Mouse (Mus musculus): ENCODE results near the gene Smlr1. TPM values are rescaled to one million over a fixed set of nuclear protein-coding genes. Genes with fewer than 3 reads are reported as not detected.
A peak's percentile ranks its signal among the peaks of the same experiment; 100 is the strongest.

The Smlr1 gene
- polyA plus RNA-seq, 1 experiment, result 29.6 TPM

DNA sequence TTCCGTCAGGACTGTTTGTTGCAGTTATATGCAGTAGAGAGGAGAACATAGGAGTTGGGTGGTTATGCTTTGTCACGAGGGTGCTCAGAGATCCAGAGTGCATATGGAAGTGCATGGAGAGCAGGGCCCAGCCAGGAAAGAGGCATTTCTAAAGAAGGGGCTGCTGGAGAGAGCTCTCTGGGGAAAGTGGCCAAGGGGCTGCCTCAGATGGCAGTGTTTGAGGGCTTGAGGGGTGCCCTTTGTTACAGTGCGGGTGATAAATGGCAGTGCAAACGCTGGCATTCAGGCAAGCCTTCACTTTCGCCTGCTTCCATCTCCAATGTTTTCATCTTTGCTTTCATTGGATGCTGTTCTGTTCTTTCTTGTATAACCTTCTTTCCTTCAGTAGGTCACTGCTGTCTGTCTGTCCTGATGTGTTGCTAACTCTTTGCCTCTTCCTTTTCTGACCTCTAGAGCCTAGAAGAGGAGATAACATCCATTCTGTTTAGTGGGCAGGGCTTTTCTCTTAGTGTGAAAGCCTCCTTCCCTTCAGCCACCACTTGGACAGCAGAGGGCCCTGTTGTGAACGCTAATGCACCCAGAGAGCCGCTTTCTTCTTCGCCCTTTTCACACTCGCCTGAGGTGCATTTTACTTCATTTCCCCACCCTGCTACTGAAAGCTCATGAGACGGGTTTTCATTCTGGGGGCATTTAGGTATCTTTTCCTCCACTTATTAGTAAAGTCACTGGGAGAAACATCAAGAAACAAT is 36.6 kb downstream of the Smlr1 start:
- DNase-seq, result peak; percentile 5
- no peak overlapping the region for H3K27ac ChIP-seq (ENCODE audit: insufficient read depth, low read depth, low read length)
- H3K4me1 ChIP-seq (ENCODE audit: control insufficient read depth, insufficient read depth, low read length), result no peaks in the 10 kb centered on the region
- H3K4me3 ChIP-seq (ENCODE audit: insufficient read depth, low read depth, low read length), result no peak overlapping the region
- H3K27me3 ChIP-seq (replicated peaks; ENCODE audit: control insufficient read depth, insufficient read depth, low read length), result no peaks in the 10 kb centered on the region
- WGBS, result 75% methylated on average over 10 of the region's 10 CpGs
- no peaks in the 10 kb centered on the region for H3K36me3 ChIP-seq (ENCODE audit: control insufficient read depth, insufficient read depth, low read length)
- TF ChIP-seq POLR2A (IDR thresholded peaks at IDR 0.05; ENCODE audit: low read depth, low read length) (no peak), CTCF (conservative IDR thresholded peaks at IDR 0.05; ENCODE audit: insufficient read depth, insufficient read length, low read depth, low read length) (peak; percentile 58)

DNA sequence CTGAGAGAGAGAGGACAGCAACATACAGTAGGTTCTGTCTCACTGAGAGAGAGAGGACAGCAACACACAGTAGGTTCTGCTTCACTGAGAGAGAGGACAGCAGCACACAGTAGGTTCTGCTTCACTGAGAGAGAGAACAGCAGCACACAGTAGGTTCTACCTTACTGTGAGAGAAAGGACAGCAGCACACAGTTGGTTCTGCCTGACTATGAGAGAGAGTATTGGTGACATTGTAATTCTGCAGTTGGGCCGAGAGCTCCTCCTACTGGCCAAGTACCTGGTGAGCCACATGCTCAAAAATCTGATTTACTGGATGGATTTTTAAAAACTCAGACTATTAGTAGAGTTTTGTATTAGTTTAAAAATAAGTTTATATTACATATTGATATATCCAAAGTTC is 47.6 kb downstream of the Smlr1 start:
- DNase-seq, result peak; percentile 72
- Histone ChIP-seq H3K27ac (ENCODE audit: insufficient read depth, low read depth, low read length) (no peak overlapping the region), H3K4me1 (ENCODE audit: control insufficient read depth, insufficient read depth, low read length) (no peaks in the 10 kb centered on the region), H3K4me3 (ENCODE audit: insufficient read depth, low read depth, low read length) (no peak overlapping the region), H3K36me3 (ENCODE audit: control insufficient read depth, insufficient read depth, low read length) (no peaks in the 10 kb centered on the region), H3K27me3 (replicated peaks; ENCODE audit: control insufficient read depth, insufficient read depth, low read length) (no peaks in the 10 kb centered on the region)
- TF ChIP-seq POLR2A (IDR thresholded peaks at IDR 0.05; ENCODE audit: low read depth, low read length) (no peak), CTCF (conservative IDR thresholded peaks at IDR 0.05; ENCODE audit: insufficient read depth, insufficient read length, low read depth, low read length) (peak; percentile 85)
- 13% methylated on average over 1 of the region's 1 CpGs for WGBS

DNA sequence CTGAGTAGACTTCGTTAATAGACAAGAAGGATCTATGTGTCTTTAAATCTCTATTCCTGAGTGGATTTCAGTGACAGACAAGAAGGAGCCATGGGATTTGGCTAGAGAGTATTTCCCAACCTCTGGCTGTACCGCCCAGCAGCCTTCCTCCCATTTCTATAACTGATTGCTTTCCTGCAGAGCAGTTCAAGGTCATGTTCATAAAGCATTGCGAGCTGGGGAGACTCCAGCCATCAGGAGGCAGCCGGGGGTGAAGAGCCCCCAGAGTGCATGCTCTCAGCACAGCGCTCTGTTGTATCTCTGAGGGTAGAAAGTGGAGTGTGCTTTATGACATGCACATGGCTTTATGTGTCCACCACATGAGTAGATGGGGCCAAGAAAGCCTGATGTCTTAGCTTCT is 53.3 kb downstream of the Smlr1 start:
- H3K27me3 ChIP-seq (replicated peaks; ENCODE audit: control insufficient read depth, insufficient read depth, low read length), result no peaks in the 10 kb centered on the region
- 53% methylated on average over 5 of the region's 5 CpGs for WGBS
- H3K27ac ChIP-seq (ENCODE audit: insufficient read depth, low read depth, low read length), result no peak overlapping the region
- H3K4me1 ChIP-seq (ENCODE audit: control insufficient read depth, insufficient read depth, low read length), result no peaks in the 10 kb centered on the region
- no peak for DNase-seq
- TF ChIP-seq CTCF (conservative IDR thresholded peaks at IDR 0.05; ENCODE audit: insufficient read depth, insufficient read length, low read depth, low read length) (no peak), POLR2A (IDR thresholded peaks at IDR 0.05; ENCODE audit: low read depth, low read length) (no peak)
- no peak overlapping the region for H3K4me3 ChIP-seq (ENCODE audit: insufficient read depth, low read depth, low read length)
- H3K36me3 ChIP-seq (ENCODE audit: control insufficient read depth, insufficient read depth, low read length), result no peaks in the 10 kb centered on the region

DNA sequence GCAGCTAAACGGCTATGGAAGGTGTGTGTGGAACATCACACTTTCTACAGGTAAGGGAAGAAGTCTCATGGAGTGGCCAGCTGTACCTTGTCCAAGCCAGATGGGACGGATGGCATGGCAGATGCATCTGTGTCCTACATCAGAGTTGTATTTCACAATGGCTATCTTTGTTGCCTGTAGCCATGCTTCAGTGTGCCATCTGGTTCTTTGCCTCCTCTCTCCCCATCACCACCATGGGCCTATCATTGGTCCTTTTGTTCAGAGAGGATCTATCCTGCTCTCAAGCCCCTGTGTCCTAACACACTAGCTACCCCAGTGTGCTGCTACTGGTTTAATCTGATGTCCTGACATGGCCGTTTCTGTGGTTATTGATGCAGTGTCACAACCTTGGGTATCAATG is 56.4 kb downstream of the Smlr1 start:
- H3K4me1 ChIP-seq (ENCODE audit: control insufficient read depth, insufficient read depth, low read length), result no peaks in the 10 kb centered on the region
- no peak overlapping the region for H3K27ac ChIP-seq (ENCODE audit: insufficient read depth, low read depth, low read length)
- WGBS, result 94% methylated on average over 3 of the region's 3 CpGs
- no peaks in the 10 kb centered on the region for H3K27me3 ChIP-seq (replicated peaks; ENCODE audit: control insufficient read depth, insufficient read depth, low read length)
- no peaks in the 10 kb centered on the region for H3K36me3 ChIP-seq (ENCODE audit: control insufficient read depth, insufficient read depth, low read length)
- TF ChIP-seq POLR2A (IDR thresholded peaks at IDR 0.05; ENCODE audit: low read depth, low read length) (no peak), CTCF (conservative IDR thresholded peaks at IDR 0.05; ENCODE audit: insufficient read depth, insufficient read length, low read depth, low read length) (no peak)
- no peak overlapping the region for H3K4me3 ChIP-seq (ENCODE audit: insufficient read depth, low read depth, low read length)
- DNase-seq, result no peak

Other genes with a start within 250 kb of the Smlr1 start
- gene Akap7, start 228.4 kb downstream of the Smlr1 start, polyA plus RNA-seq (2012; rRNA removed), result 9.8 and 11.9 TPM in 2 replicates
- 22.9 and 28.8 TPM in 2 replicates for gene Epb41l2, start 176.5 kb downstream of the Smlr1 start, polyA plus RNA-seq (2012; rRNA removed)